Mouse (Mus musculus): Measurements from ENCODE around the gene Gm28557. TPM values are rescaled to one million over a fixed set of nuclear protein-coding genes. Genes with fewer than 3 reads are reported as not detected.
"Not testable (repeated sequence)": the region's sequence is repeated elsewhere in the genome, so short reads cannot be mapped to it uniquely, and the experiment has no call there.

The Gm28557 gene
- 1.1 and 2.0 TPM in 2 replicates for polyA plus RNA-seq (2015; fragmentation: Nextera tagmentation; extraction: Ambion mirVana)

DNA sequence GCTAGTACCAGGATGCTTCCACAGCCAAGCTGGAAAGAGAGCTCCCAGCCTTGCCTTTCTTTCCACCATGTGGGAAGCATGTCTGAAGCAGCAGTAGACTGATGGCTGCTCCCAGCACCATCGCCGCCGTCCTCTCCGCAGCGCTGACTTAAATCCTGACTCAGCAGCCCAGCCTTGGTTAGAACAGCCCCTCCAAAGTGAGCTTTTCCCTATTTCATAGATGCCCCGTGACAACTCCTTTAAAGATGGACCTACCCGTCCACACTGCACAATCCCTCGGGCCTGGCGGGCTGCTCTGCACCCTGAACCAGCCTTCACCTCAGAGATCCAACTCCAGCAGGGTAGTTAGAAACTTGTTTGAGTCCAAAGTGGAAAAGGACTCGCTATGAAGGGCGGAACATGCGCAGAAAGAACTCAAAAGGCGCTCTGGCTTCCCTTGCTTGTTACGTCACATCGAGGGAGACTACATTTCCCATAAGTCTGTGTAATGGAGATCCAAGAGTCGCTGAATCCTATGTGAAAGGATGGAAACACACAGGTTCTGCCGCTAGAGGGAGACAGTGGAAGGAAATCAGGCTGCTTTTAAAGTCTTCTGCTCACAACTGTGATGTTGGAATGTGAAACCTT, at the start of gene Gm28557:
Gene Gm28557 (minus strand): TSS at position 411 of the 627 bp plus-strand sequence.
- H3K9ac ChIP-seq (ENCODE audit: low read depth, low read length), result peak within 1 kb of the TSS; percentile 69
- WGBS, result 0% methylated on average over 17 of the region's 17 CpGs
- H3K36me3 ChIP-seq (ENCODE audit: control insufficient read depth, insufficient read depth, low read length), result peaks cover 2% of the 10 kb centered on the region; the same call in 1 of the 2 replicates
- peak within 1 kb of the TSS; percentile 54 for H3K4me3 ChIP-seq (ENCODE audit: low read length)
- H3K4me1 ChIP-seq (ENCODE audit: control insufficient read depth, insufficient read depth, low read depth, low read length), result peaks cover 3% of the 10 kb centered on the region
- peak within 1 kb of the TSS; percentile 86 for H3K4me2 ChIP-seq (ENCODE audit: low read length)
- H3K27ac ChIP-seq (ENCODE audit: low read depth, low read length), result peak within 1 kb of the TSS; percentile 72
- H3K27me3 ChIP-seq (replicated peaks; ENCODE audit: control insufficient read depth, insufficient read depth, low read length), result no peaks in the 10 kb centered on the region
- ATAC-seq, result peak; percentile 99
- 0 out of 2 replicates have a peak, but pooled peaks cover 2% of the 10 kb centered on the region for H3K9me3 ChIP-seq (ENCODE audit: control insufficient read depth, low read length)

DNA sequence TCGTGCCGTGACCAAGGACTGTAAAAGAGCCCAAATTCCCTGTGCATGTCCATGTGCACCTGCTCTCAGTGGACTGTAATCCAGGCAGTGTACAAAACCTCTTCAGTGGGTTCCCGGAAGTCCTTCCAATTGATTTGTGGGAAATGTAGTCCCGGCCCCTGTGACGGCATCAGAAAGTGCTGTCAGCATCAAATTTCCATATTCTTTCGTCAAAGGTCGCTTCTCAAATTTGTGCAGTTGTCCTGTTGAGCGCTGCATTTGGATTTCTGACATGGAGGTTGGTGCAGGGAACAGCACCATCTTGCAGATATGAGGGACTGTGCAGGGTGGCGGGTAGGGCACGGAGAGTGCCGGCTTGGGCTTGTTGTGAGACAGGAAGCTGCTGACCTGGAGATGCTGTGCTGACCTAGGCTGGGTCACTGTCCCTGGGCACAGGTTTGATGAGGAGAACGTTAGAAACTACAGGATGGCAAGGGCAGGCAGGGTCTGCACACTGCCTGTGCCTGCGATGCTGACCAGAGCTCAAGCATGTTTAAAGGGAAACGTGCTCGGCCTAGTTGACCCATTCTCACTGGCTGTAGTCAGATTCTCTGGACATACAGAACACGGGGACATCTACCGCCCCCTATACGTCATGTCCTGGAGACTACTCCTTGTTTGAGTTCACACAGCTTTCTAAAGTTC, 19.8 kb upstream of the Gm28557 start:
- Histone ChIP-seq H3K4me3 (ENCODE audit: low read length) (peak overlapping the region; percentile 55), H3K36me3 (ENCODE audit: control insufficient read depth, insufficient read depth, low read length) (no peaks in the 10 kb centered on the region), H3K9me3 (ENCODE audit: control insufficient read depth, low read length) (no peaks in the 10 kb centered on the region), H3K4me1 (ENCODE audit: control insufficient read depth, insufficient read depth, low read depth, low read length) (peaks cover 6% of the 10 kb centered on the region), H3K27ac (ENCODE audit: low read depth, low read length) (peak overlapping the region; percentile 20), H3K4me2 (ENCODE audit: low read length) (peak overlapping the region; percentile 65), H3K27me3 (replicated peaks; ENCODE audit: control insufficient read depth, insufficient read depth, low read length) (no peaks in the 10 kb centered on the region), H3K9ac (ENCODE audit: low read depth, low read length) (peak overlapping the region; percentile 73)
- WGBS, result 2% methylated on average over 18 of the region's 18 CpGs
- peak; percentile 99 for ATAC-seq

DNA sequence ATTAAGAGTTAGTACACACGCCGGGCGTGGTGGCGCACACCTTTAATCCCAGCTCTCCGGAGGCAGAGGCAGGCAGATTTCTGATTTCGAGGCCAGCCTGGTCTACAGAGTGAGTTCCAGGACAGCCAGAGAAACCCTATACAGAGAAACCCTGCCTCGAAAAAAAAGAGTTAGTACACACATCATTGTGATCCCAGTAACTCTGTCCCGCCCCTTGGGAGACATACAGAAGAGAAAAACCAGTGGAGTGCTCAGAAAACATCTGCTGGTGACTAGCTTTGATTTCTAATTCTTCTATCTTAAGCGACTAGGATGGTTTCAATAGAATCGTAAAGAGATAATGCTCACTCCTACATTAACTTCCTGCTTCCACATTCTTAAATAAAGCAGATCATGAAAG, 19.1 kb upstream of the Gm28557 start:
- not testable (repeated sequence) for H3K4me1 ChIP-seq (ENCODE audit: control insufficient read depth, insufficient read depth, low read depth, low read length); ATAC-seq; H3K27me3 ChIP-seq (replicated peaks; ENCODE audit: control insufficient read depth, insufficient read depth, low read length); H3K36me3 ChIP-seq (ENCODE audit: control insufficient read depth, insufficient read depth, low read length); H3K27ac ChIP-seq (ENCODE audit: low read depth, low read length); H3K9ac ChIP-seq (ENCODE audit: low read depth, low read length); H3K9me3 ChIP-seq (ENCODE audit: control insufficient read depth, low read length)
- peak overlapping the region; percentile 65 for H3K4me2 ChIP-seq (ENCODE audit: low read length)
- H3K4me3 ChIP-seq (ENCODE audit: low read length), result peak overlapping the region; percentile 55
- WGBS, result 79% methylated on average over 10 of the region's 10 CpGs

DNA sequence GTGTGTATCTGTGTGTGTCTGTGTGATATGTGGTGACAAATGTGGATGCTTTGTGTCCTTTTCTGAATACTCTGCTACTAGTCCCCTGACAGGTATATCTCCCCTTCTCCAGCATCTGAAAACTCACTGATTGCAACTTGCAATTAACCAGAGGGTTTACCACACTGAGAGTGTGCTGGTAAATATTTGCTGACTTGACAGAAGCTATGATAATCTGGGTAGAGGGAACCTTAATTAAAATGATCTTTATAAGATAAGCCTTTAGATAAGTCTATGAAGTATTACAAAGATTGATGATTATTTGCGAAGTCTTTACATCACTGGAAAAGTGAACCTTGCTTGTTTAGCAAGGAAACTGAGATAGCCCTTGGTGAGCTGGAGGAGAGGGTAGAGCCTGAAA, 16.1 kb upstream of the Gm28557 start:
- no peak for ATAC-seq
- H3K4me1 ChIP-seq (ENCODE audit: control insufficient read depth, insufficient read depth, low read depth, low read length), result peaks cover 6% of the 10 kb centered on the region
- no peaks in the 10 kb centered on the region for H3K9me3 ChIP-seq (ENCODE audit: control insufficient read depth, low read length)
- no peak overlapping the region for H3K4me2 ChIP-seq (ENCODE audit: low read length)
- H3K27me3 ChIP-seq (replicated peaks; ENCODE audit: control insufficient read depth, insufficient read depth, low read length), result no peaks in the 10 kb centered on the region
- H3K4me3 ChIP-seq (ENCODE audit: low read length), result no peak overlapping the region
- H3K27ac ChIP-seq (ENCODE audit: low read depth, low read length), result no peak overlapping the region
- H3K36me3 ChIP-seq (ENCODE audit: control insufficient read depth, insufficient read depth, low read length), result no peaks in the 10 kb centered on the region
- WGBS, result 86% methylated on average over 1 of the region's 1 CpGs
- H3K9ac ChIP-seq (ENCODE audit: low read depth, low read length), result no peak overlapping the region

DNA sequence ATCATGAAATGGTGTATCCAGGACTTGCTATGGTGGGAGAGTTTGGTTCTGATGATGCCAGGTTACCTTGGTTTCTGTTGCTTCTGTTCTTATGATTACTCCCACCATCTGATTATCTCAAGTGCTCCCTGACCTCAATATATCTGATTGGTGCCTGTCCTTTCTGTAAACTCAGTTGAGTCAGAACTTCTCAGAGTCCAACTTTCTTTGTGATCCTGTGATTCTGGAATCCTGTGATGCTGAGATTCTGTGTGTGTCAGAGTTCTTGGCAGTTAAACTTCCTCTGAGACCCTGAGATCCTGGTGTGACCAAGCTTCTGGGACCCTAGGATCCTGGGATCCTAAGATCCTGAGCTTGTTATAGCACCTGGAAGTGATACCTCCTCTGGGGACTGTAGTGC, 13.0 kb upstream of the Gm28557 start, which contains the start of gene Zfp759:
Gene Zfp759 (plus strand): TSS at position 301 of the 400 bp plus-strand sequence.
- not testable (repeated sequence) for ATAC-seq; H3K9me3 ChIP-seq (ENCODE audit: control insufficient read depth, low read length)

DNA sequence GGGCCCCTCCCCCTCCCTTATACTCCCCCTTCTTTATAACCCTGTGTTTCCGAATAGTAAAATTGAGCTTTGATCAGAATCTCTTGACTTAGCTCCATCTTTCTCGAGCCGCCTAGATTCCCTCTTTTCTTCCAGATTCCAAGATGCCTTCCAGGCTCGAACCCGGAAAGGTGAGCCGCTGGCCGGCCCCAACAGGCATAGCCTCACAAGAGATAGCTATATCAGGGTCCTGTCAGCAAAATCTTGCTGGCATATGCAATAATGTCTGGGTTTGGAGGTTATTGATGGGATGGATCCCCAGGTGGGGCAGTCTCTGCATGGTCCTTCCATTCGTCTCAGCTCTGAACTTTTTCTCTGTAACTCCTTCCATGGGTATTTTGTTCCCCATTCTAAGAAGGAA, 7.8 kb upstream of the Gm28557 start, which contains the start of gene Rslcan18:
Gene Rslcan18 (minus strand): TSS at position 101 of the 400 bp plus-strand sequence.
- WGBS, result 92% methylated on average over 8 of the region's 8 CpGs
- H3K9ac ChIP-seq (ENCODE audit: low read depth, low read length); H3K9me3 ChIP-seq (ENCODE audit: control insufficient read depth, low read length); H3K4me3 ChIP-seq (ENCODE audit: low read length); H3K27me3 ChIP-seq (replicated peaks; ENCODE audit: control insufficient read depth, insufficient read depth, low read length); H3K4me1 ChIP-seq (ENCODE audit: control insufficient read depth, insufficient read depth, low read depth, low read length); H3K4me2 ChIP-seq (ENCODE audit: low read length); H3K36me3 ChIP-seq (ENCODE audit: control insufficient read depth, insufficient read depth, low read length); ATAC-seq; H3K27ac ChIP-seq (ENCODE audit: low read depth, low read length): not testable (repeated sequence)

More for the DNA sequence above, 13.0 kb upstream of the Gm28557 start, which contains the start of gene Zfp759:
- not testable (repeated sequence) for H3K9ac ChIP-seq (ENCODE audit: low read depth, low read length); H3K4me3 ChIP-seq (ENCODE audit: low read length); H3K4me1 ChIP-seq (ENCODE audit: control insufficient read depth, insufficient read depth, low read depth, low read length); H3K36me3 ChIP-seq (ENCODE audit: control insufficient read depth, insufficient read depth, low read length); H3K27me3 ChIP-seq (replicated peaks; ENCODE audit: control insufficient read depth, insufficient read depth, low read length); H3K27ac ChIP-seq (ENCODE audit: low read depth, low read length); H3K4me2 ChIP-seq (ENCODE audit: low read length)

DNA sequence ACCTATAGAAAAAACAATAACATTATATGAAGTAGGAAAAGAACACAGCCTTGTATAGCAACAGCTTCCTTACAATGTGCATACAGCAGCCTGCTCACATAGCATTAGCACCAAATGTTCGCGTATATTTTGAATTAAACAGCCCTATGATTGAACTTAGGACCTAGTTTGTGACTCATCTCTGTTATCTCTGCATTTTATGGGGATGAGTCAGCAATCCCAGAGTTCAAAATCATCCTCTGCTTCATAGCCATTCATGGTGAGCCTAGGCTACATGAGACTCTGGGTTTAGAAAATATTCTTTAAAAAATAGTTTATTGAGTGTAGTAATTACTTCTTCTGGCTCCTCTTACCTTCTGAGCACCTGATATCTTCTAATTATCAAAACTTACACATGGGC, 4.9 kb upstream of the Gm28557 start:
- Histone ChIP-seq H3K9ac (ENCODE audit: low read depth, low read length) (no peak overlapping the region), H3K4me1 (ENCODE audit: control insufficient read depth, insufficient read depth, low read depth, low read length) (no peaks in the 10 kb centered on the region), H3K9me3 (ENCODE audit: control insufficient read depth, low read length) (no peaks in the 10 kb centered on the region), H3K27me3 (replicated peaks; ENCODE audit: control insufficient read depth, insufficient read depth, low read length) (no peaks in the 10 kb centered on the region), H3K4me2 (ENCODE audit: low read length) (no peak overlapping the region), H3K27ac (ENCODE audit: low read depth, low read length) (no peak overlapping the region), H3K36me3 (ENCODE audit: control insufficient read depth, insufficient read depth, low read length) (no peaks in the 10 kb centered on the region), H3K4me3 (ENCODE audit: low read length) (no peak overlapping the region)
- WGBS, result 95% methylated on average over 2 of the region's 2 CpGs
- ATAC-seq, result no peak

DNA sequence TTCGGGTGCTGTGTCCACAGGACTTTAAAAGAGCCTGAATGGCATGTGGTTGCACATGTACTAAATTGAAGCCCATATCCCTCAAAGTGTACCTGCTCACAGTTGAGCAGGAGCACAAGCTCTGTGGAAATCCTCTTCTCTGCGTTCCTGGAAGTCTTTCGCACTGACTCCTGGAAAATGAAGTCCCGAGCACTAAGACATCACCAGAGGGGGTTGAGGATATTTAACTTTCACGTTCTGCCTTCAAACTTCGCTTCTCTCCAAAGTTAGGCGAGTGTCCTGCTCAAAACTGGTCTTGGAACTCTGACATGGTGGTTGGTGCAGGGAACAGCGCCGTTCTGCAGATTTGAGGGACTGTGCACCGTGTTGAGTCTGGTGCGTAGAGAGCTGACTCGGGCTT, 3.7 kb upstream of the Gm28557 start:
- Histone ChIP-seq H3K9me3 (ENCODE audit: control insufficient read depth, low read length) (no peaks in the 10 kb centered on the region), H3K4me2 (ENCODE audit: low read length) (no peak overlapping the region), H3K4me1 (ENCODE audit: control insufficient read depth, insufficient read depth, low read depth, low read length) (peaks cover 3% of the 10 kb centered on the region), H3K27me3 (replicated peaks; ENCODE audit: control insufficient read depth, insufficient read depth, low read length) (no peaks in the 10 kb centered on the region), H3K9ac (ENCODE audit: low read depth, low read length) (no peak overlapping the region), H3K4me3 (ENCODE audit: low read length) (no peak overlapping the region), H3K27ac (ENCODE audit: low read depth, low read length) (no peak overlapping the region), H3K36me3 (ENCODE audit: control insufficient read depth, insufficient read depth, low read length) (no peaks in the 10 kb centered on the region)
- WGBS, result 84% methylated on average over 12 of the region's 12 CpGs
- no peak for ATAC-seq

DNA sequence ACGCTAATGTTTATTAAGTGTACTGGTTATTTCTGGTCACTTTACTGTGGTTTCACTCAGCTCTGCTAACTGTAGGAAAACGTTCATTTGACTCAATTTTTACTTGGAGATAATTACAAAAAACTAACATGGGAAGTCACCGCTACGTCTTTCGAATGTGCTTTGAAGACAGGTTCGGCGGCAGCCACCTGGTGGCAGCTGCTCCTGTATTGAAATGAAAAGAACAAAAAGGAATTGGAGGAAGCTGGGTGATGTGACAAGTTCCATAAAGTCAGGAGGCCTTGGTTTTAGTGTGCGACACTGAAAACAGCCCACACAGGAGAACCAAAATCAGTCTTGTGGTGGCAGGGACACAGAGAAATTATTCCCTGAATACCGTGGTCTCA, 410 bp upstream of the Gm28557 start:
- H3K4me2 ChIP-seq (ENCODE audit: low read length), result peak overlapping the region; percentile 86
- peak; percentile 84 for ATAC-seq
- peaks cover 3% of the 10 kb centered on the region for H3K4me1 ChIP-seq (ENCODE audit: control insufficient read depth, insufficient read depth, low read depth, low read length)
- peaks cover 2% of the 10 kb centered on the region; the same call in 1 of the 2 replicates for H3K36me3 ChIP-seq (ENCODE audit: control insufficient read depth, insufficient read depth, low read length)
- H3K9ac ChIP-seq (ENCODE audit: low read depth, low read length), result peak overlapping the region; percentile 53
- 0 out of 2 replicates have a peak, but pooled peaks cover 2% of the 10 kb centered on the region for H3K9me3 ChIP-seq (ENCODE audit: control insufficient read depth, low read length)
- peak overlapping the region; percentile 54 for H3K4me3 ChIP-seq (ENCODE audit: low read length)
- WGBS, result 6% methylated on average over 9 of the region's 9 CpGs
- H3K27ac ChIP-seq (ENCODE audit: low read depth, low read length), result peak overlapping the region; percentile 37; the same call in 1 of the 2 replicates
- H3K27me3 ChIP-seq (replicated peaks; ENCODE audit: control insufficient read depth, insufficient read depth, low read length), result no peaks in the 10 kb centered on the region

All from hindbrain, embryonic 16.5 days (tissue).